In genomic region chr4:95899926-95900712, GRCm38 (mm10) we compare ENCODE assay signal across 11 mouse cellular contexts.
DNase-seq lines count a peak whose midpoint lies in the region; ATAC-seq and TF ChIP-seq lines count a peak whose summit lies in the region.
"Had no signal": no experiment of that assay in that cellular context is flagged by ENCODE, and none has a peak within 500 bp of the region (broad histone marks: within the 10 kb centered on the region; RNA-seq: fewer than 3 reads in every experiment).

No protein-coding gene starts in this region.

- no peaks in the 10 kb centered on the region for H3K9me3 ChIP-seq in forebrain, embryonic 10.5 days
- H3K9me3 ChIP-seq in forebrain, postnatal 0 days (ENCODE audit: low read length): no peaks in the 10 kb centered on the region
- H3K9me3 ChIP-seq in lung, embryonic 14.5 days (ENCODE audit: low read depth, low read length): no peaks in the 10 kb centered on the region
- no peaks in the 10 kb centered on the region for H3K9me3 ChIP-seq in stomach, embryonic 15.5 days

- no peak overlapping the region for H3K9ac ChIP-seq in forebrain, postnatal 0 days
- no peak overlapping the region for H3K9ac ChIP-seq in lung, embryonic 14.5 days
- no peak overlapping the region for H3K9ac ChIP-seq in stomach, embryonic 15.5 days

- H3K27ac ChIP-seq in forebrain, embryonic 10.5 days: peak overlapping the region; percentile 45
- no peak overlapping the region for H3K27ac ChIP-seq in forebrain, postnatal 0 days (ENCODE audit: low read depth, low read length)
- H3K27ac ChIP-seq in lung, embryonic 14.5 days (ENCODE audit: low read depth): peak overlapping the region; percentile 63; the same call in 1 of the 2 replicates
- peak overlapping the region; percentile 60 for H3K27ac ChIP-seq in stomach, embryonic 15.5 days
- H3K27ac ChIP-seq: macrophage had no signal

- H3K4me2 ChIP-seq in forebrain, postnatal 0 days (ENCODE audit: low read depth): no peak overlapping the region
- H3K4me2 ChIP-seq in lung, embryonic 14.5 days: no peak overlapping the region
- no peak overlapping the region for H3K4me2 ChIP-seq in stomach, embryonic 15.5 days
- H3K4me2 ChIP-seq: liver, embryonic 11.5 days had no signal

- no peak for TF ChIP-seq CTCF in forebrain, postnatal 0 days (IDR thresholded peaks at IDR 0.05; ENCODE audit: low read depth)
- TF ChIP-seq CTCF in lung, embryonic 14.5 days (IDR thresholded peaks at IDR 0.05; ENCODE audit: low read depth): no peak

- 60% methylated on average over 4 of the region's 4 CpGs for WGBS in forebrain, embryonic 10.5 days
- WGBS in forebrain, postnatal 0 days: 39% methylated on average over 4 of the region's 4 CpGs
- 45% methylated on average over 4 of the region's 4 CpGs for WGBS in lung, embryonic 14.5 days
- 45% methylated on average over 4 of the region's 4 CpGs for WGBS in stomach, embryonic 15.5 days

- peaks cover 45% of the 10 kb centered on the region for H3K4me1 ChIP-seq in forebrain, embryonic 10.5 days
- H3K4me1 ChIP-seq in forebrain, postnatal 0 days (ENCODE audit: insufficient read depth): no peaks in the 10 kb centered on the region
- peaks cover 26% of the 10 kb centered on the region for H3K4me1 ChIP-seq in lung, embryonic 14.5 days (ENCODE audit: insufficient read depth)
- H3K4me1 ChIP-seq in stomach, embryonic 15.5 days: peaks cover 32% of the 10 kb centered on the region; the same call in 1 of the 2 replicates

- DNase-seq in forebrain, embryonic 10.5 days (ENCODE audit: extremely low spot score, low spot score): no peak
- DNase-seq in forebrain, postnatal 0 days: no peak
- DNase-seq in lung, embryonic 14.5 days: no peak
- DNase-seq in lung, postnatal 14 days: no peak
- no peak for DNase-seq in embryo, embryonic 10.5 days (ENCODE audit: low spot score)
- DNase-seq in frontal cortex, postnatal 25 days (ENCODE audit: low spot score in 2 of 2): no peak
- DNase-seq: adrenal gland, adult 8-10 months had no signal

- H3K27me3 ChIP-seq in forebrain, embryonic 10.5 days (ENCODE audit: poor library complexity, severe bottlenecking): no peaks in the 10 kb centered on the region
- no peaks in the 10 kb centered on the region for H3K27me3 ChIP-seq in forebrain, postnatal 0 days (ENCODE audit: insufficient read depth, low read length)
- H3K27me3 ChIP-seq in lung, embryonic 14.5 days (ENCODE audit: insufficient read depth, low read length): no peaks in the 10 kb centered on the region
- H3K27me3 ChIP-seq in stomach, embryonic 15.5 days (replicated peaks): no peaks in the 10 kb centered on the region

- no peaks in the 10 kb centered on the region for H3K36me3 ChIP-seq in forebrain, embryonic 10.5 days (replicated peaks)
- H3K36me3 ChIP-seq in forebrain, postnatal 0 days (ENCODE audit: insufficient read depth): no peaks in the 10 kb centered on the region
- H3K36me3 ChIP-seq in lung, embryonic 14.5 days (ENCODE audit: insufficient read depth): no peaks in the 10 kb centered on the region
- no peaks in the 10 kb centered on the region for H3K36me3 ChIP-seq in stomach, embryonic 15.5 days

- no peak for ATAC-seq in forebrain, postnatal 0 days
- no peak for ATAC-seq in lung, embryonic 14.5 days (ENCODE audit: insufficient read depth)
- peak; percentile 37; the same call in 1 of the 2 replicates for ATAC-seq in granulocyte monocyte progenitor cell, adult 5-6 weeks (replicated peaks; ENCODE audit: poor library complexity, severe bottlenecking)
- no peak for ATAC-seq in stomach, embryonic 15.5 days (ENCODE audit: insufficient read depth, low FRiP score, low read depth)

- H3K4me3 ChIP-seq in forebrain, embryonic 10.5 days: no peak overlapping the region
- H3K4me3 ChIP-seq in forebrain, postnatal 0 days (ENCODE audit: low read depth, low read length): no peak overlapping the region
- H3K4me3 ChIP-seq in lung, embryonic 14.5 days (ENCODE audit: low read depth, low read length): no peak overlapping the region
- H3K4me3 ChIP-seq in stomach, embryonic 15.5 days (replicated peaks): no peak overlapping the region
